Mouse (Mus musculus): ENCODE results near the gene Cnmd.

- TF ChIP-seq POLR2A (IDR thresholded peaks at IDR 0.05; ENCODE audit: low read depth, low read length) (no peak), CTCF (conservative IDR thresholded peaks at IDR 0.05; ENCODE audit: insufficient read depth, insufficient read length, low read depth, low read length) (no peak)
Observed at GRCm38 (mm10) chr14:79662001-79662400, at the start of gene Cnmd.

Data from kidney, adult 2 months (tissue).